Mouse (Mus musculus): ENCODE measurements around the gene Hsf2bp.

DNA sequence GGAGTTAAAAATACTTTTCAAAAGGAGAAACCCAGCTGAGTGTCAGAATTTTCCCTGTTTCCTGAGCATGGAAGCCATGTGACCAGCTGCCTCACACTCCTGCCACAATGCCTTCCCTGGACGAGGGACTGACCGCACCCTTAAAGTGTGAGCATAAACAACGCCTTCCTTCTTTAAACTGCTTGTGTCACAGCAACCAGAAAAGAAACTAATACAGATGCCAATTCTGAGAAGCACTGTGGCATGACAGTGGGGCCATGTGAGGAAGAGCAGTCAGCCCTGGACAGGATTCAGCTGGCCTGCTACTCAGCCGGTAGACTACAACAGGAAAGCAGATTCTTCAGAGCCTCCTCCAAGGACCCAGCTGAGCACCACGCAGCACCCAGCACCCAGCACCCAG lies 29.3 kb downstream of the Hsf2bp start:
- TF ChIP-seq RAD21 (IDR thresholded peaks at IDR 0.05; ENCODE audit: low read depth, low read length) (no peak), POLR2A (IDR thresholded peaks at IDR 0.05; ENCODE audit: control insufficient read depth in 1 of 2, insufficient read depth in 1 of 2, low read depth in 1 of 2, low read length in 2 of 2, poor library complexity in 1 of 2) (no peak), CTCF (IDR thresholded peaks at IDR 0.05 in 2 of 3, conservative IDR thresholded peaks at IDR 0.05 in 1 of 3; ENCODE audit: control insufficient read depth in 1 of 3, insufficient read depth in 1 of 3, low read depth in 2 of 3, low read length in 3 of 3, poor library complexity in 1 of 3, severe bottlenecking in 1 of 3) (no peak), MYB (IDR thresholded peaks at IDR 0.05; ENCODE audit: low read depth, low read length) (no peak), MYC (IDR thresholded peaks at IDR 0.05; ENCODE audit: low read depth, low read length) (no peak), TAL1 (IDR thresholded peaks at IDR 0.05; ENCODE audit: low read length) (no peak), EP300 (IDR thresholded peaks at IDR 0.05; ENCODE audit: low read depth in 1 of 2, low read length in 2 of 2) (no peak), GATA1 (IDR thresholded peaks at IDR 0.05; ENCODE audit: low read depth, low read length) (no peak)

Measured in MEL (cell line).